Mouse (Mus musculus): ENCODE results near the gene Tnk2. TPM values are rescaled to one million over a fixed set of nuclear protein-coding genes. Genes with fewer than 3 reads are reported as not detected.

Gene Tnk2
- polyA plus RNA-seq, 1 experiment from 2014 or later: 11.9 TPM

DNA sequence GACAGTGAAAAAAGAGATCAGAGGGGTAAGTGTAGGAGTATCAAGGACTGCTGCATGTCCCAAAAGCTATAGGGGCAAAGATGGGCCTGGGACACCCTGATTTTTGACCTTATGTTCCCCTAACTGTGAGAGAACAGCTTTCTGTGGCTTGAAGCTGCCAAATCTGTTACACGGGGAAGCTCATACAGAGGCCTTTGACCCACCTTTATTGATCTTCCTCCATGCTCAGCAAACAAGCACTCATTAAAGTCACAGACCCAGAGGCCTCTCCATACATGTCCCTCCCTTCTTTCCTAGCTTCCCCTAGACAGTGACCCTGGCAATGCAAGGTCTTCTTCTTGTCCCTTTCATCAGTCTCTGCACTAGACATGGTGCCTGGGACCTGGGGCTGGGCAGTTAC, 85.1 kb downstream of the Tnk2 start:
- no peaks in the 10 kb centered on the region for H3K27me3 ChIP-seq
- no peaks in the 10 kb centered on the region for H3K36me3 ChIP-seq
- H3K4me2 ChIP-seq (replicated peaks): no peak overlapping the region
- no peaks in the 10 kb centered on the region for H3K4me1 ChIP-seq
- no peak overlapping the region for H3K27ac ChIP-seq (replicated peaks)
- 68% methylated on average over 1 of the region's 1 CpGs for WGBS
- H3K9me3 ChIP-seq: 0 out of 2 replicates have a peak, but pooled peaks cover 4% of the 10 kb centered on the region
- ATAC-seq (ENCODE audit: low FRiP score, low read depth): no peak
- H3K9ac ChIP-seq (replicated peaks): no peak overlapping the region
- H3K4me3 ChIP-seq: no peak overlapping the region

Other genes starting within 250 kb of the Tnk2 start
- not detected in 2 replicates for gene Tm4sf19, start 243.4 kb upstream of the Tnk2 start, polyA plus RNA-seq (2016; fragmentation: Nextera tagmentation; extraction: Ambion mirVana)
- 26.2 and 28.4 TPM in 2 replicates for gene Tctex1d2, start 224.2 kb upstream of the Tnk2 start, polyA plus RNA-seq (2016; fragmentation: Nextera tagmentation; extraction: Ambion mirVana)
- 43.5 and 46.0 TPM in 2 replicates for gene Pcyt1a, start 213.0 kb upstream of the Tnk2 start, polyA plus RNA-seq (2016; fragmentation: Nextera tagmentation; extraction: Ambion mirVana)
- 0.18 and 0.24 TPM in 2 replicates for gene Slc51a, start 156.0 kb upstream of the Tnk2 start, polyA plus RNA-seq (2016; fragmentation: Nextera tagmentation; extraction: Ambion mirVana)
- not detected in 2 replicates for gene Zdhhc19, start 147.6 kb upstream of the Tnk2 start, polyA plus RNA-seq (2016; fragmentation: Nextera tagmentation; extraction: Ambion mirVana)
- 61.0 and 64.1 TPM in 2 replicates for gene Tfrc, start 35.0 kb upstream of the Tnk2 start, polyA plus RNA-seq (2016; fragmentation: Nextera tagmentation; extraction: Ambion mirVana)
- gene Muc4, start 92.0 kb downstream of the Tnk2 start, polyA plus RNA-seq (2016; fragmentation: Nextera tagmentation; extraction: Ambion mirVana): 0.03 TPM in 1 of 2 replicates, not detected in the other
- not detected in 2 replicates for gene Muc20, start 153.6 kb downstream of the Tnk2 start, polyA plus RNA-seq (2016; fragmentation: Nextera tagmentation; extraction: Ambion mirVana)
- not detected in 2 replicates for gene Smbd1, start 166.6 kb downstream of the Tnk2 start, polyA plus RNA-seq (2016; fragmentation: Nextera tagmentation; extraction: Ambion mirVana)
- 114 and 122 TPM in 2 replicates for gene Fyttd1, start 233.6 kb downstream of the Tnk2 start, polyA plus RNA-seq (2016; fragmentation: Nextera tagmentation; extraction: Ambion mirVana)
- gene Rubcn, start 233.9 kb downstream of the Tnk2 start, polyA plus RNA-seq (2016; fragmentation: Nextera tagmentation; extraction: Ambion mirVana): 23.6 and 26.5 TPM in 2 replicates